Mouse (Mus musculus): ENCODE measurements around the gene Ksr2.

DNA sequence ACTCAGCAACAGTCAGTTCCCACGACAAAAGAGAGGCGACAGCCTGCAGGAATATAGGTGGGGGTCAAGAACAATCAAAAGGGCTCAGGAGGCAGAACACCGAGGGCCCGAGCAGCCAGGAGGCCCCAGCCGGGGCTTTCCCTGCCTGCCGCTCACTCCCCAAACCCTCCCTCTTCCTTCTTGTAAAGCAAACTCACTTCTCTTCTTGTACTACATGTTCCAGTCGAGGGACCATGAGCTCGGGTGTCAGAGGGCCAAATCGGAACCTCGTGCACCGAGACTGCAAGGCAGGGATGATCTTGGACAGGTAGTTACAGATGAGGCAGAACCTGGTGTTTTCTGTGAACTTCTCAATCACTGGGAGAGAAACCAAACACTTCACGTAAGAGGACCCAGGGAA, 30.6 kb upstream of the Ksr2 start:
- no peak for TF ChIP-seq TAL1 (IDR thresholded peaks at IDR 0.05; ENCODE audit: low read length)
- TF ChIP-seq GATA1 (IDR thresholded peaks at IDR 0.05; ENCODE audit: low read length) = no peak

Measured in erythroblast, embryonic 14.5 days (primary cell).